Mouse (Mus musculus) embryonic facial prominence, embryonic 13.5 days (tissue): Measurements from ENCODE around the gene Sorbs2. TPM values are rescaled to one million over a fixed set of nuclear protein-coding genes. Genes with fewer than 3 reads are reported as not detected.
A peak's percentile ranks its signal among the peaks of the same experiment; 100 is the strongest.
"Not testable (repeated sequence)": the region's sequence is repeated elsewhere in the genome, so short reads cannot be mapped to it uniquely, and the experiment has no call there.

Experiments
- ATAC-seq: fragments of 200-750 bp; cut with Nextera tagmentation; 2 replicates; pipeline ENCODE4 v1.8.0; 2017; ENCODE audit warnings: low read depth; ENCODE audit not compliant: insufficient number of reproducible peaks, insufficient read depth, low FRiP score, low TSS enrichment
- H3K27ac ChIP-seq: fragments of 300-500 bp; sonication (generic); 2 replicates; pipeline ENCODE4 v1.5.1; 2015; ENCODE audit warnings: moderate library complexity, mild to moderate bottlenecking, inconsistent platforms
- H3K27me3 ChIP-seq: fragments of 300-500 bp; sonication (generic); 2 replicates; pipeline ENCODE4 v1.6.1; 2015; ENCODE audit warnings: mild to moderate bottlenecking, inconsistent platforms
- H3K36me3 ChIP-seq: fragments of 300-500 bp; sonication (generic); 2 replicates; pipeline ENCODE4 v1.6.1; 2015; ENCODE audit warnings: mild to moderate bottlenecking, inconsistent platforms
- H3K4me1 ChIP-seq: fragments of 300-500 bp; sonication (generic); 2 replicates; pipeline ENCODE4 v1.6.1; 2015; ENCODE audit warnings: inconsistent platforms
- H3K4me2 ChIP-seq: fragments of 300-500 bp; sonication (generic); 2 replicates; pipeline ENCODE4 v1.6.1; 2015; ENCODE audit warnings: moderate library complexity, mild to moderate bottlenecking, inconsistent platforms
- H3K4me3 ChIP-seq: fragments of 300-500 bp; sonication (generic); 2 replicates; pipeline ENCODE4 v1.5.1; 2015; ENCODE audit warnings: mild to moderate bottlenecking, inconsistent platforms
- H3K9ac ChIP-seq: fragments of 300-500 bp; sonication (generic); 2 replicates; pipeline ENCODE4 v1.6.1; 2015; ENCODE audit warnings: mild to moderate bottlenecking, inconsistent platforms
- H3K9me3 ChIP-seq: fragments of 300-500 bp; sonication (generic); 2 replicates; pipeline ENCODE4 v1.6.1; 2016; ENCODE audit warnings: inconsistent platforms
- WGBS: fragments of 180-500 bp; shearing (Covaris S2); methylation state at CpG from one replicate; pipeline ENCODE4 v1.1.7; 2015; ENCODE audit warnings: mixed read lengths; 5-methylcytosine and 5-hydroxymethylcytosine counted together
- polyA plus RNA-seq: library from polyadenylated mRNA; unstranded; fragments of >200 nt; fragmentation: Nextera tagmentation; extraction: Ambion mirVana; gene quantifications from 2 replicates; pipeline ENCODE4 v1.2.1, GENCODE M21; 2015

The Sorbs2 gene
- polyA plus RNA-seq, 1 experiment from 2014 or later, result 24.5 TPM

GRCm38 (mm10) chr8:45858391-45858790 lies 350.8 kb downstream of the Sorbs2 start:
- WGBS, result 18% methylated on average over 9 of the region's 9 CpGs

GRCm38 (mm10) chr8:45871587-45871986 lies 364.0 kb downstream of the Sorbs2 start:
- H3K36me3 ChIP-seq, H3K27ac ChIP-seq, H3K9ac ChIP-seq, H3K4me2 ChIP-seq, H3K9me3 ChIP-seq, ATAC-seq, H3K4me3 ChIP-seq, H3K27me3 ChIP-seq: not testable (repeated sequence)
- peaks cover 14% of the 10 kb centered on the region for H3K4me1 ChIP-seq
- 78% methylated on average over 11 of the region's 11 CpGs for WGBS

More at GRCm38 (mm10) chr8:45858391-45858790, 350.8 kb downstream of the Sorbs2 start:
- peak overlapping the region; percentile 38 for H3K4me2 ChIP-seq
- no peak overlapping the region for H3K27ac ChIP-seq
- H3K4me1 ChIP-seq, result peaks cover 13% of the 10 kb centered on the region
- no peaks in the 10 kb centered on the region for H3K9me3 ChIP-seq
- H3K9ac ChIP-seq, result peak overlapping the region; percentile 27; the same call in 1 of the 2 replicates
- no peak overlapping the region for H3K4me3 ChIP-seq
- no peaks in the 10 kb centered on the region for H3K36me3 ChIP-seq
- no peak for ATAC-seq
- H3K27me3 ChIP-seq, result no peaks in the 10 kb centered on the region

GRCm38 (mm10) chr8:45872077-45872476 lies 364.5 kb downstream of the Sorbs2 start:
- Histone ChIP-seq H3K9ac (no peak overlapping the region), H3K27me3 (no peaks in the 10 kb centered on the region), H3K4me1 (peaks cover 14% of the 10 kb centered on the region), H3K4me3 (no peak overlapping the region), H3K4me2 (no peak overlapping the region), H3K36me3 (no peaks in the 10 kb centered on the region), H3K9me3 (no peaks in the 10 kb centered on the region), H3K27ac (no peak overlapping the region)
- 51% methylated on average over 7 of the region's 7 CpGs for WGBS
- no peak for ATAC-seq

- peak overlapping the region; percentile 75 for H3K27ac ChIP-seq
- no peak overlapping the region for H3K4me3 ChIP-seq
- H3K4me2 ChIP-seq, result peak overlapping the region; percentile 14; the same call in 1 of the 2 replicates
- peak; percentile 59; the same call in 1 of the 2 replicates for ATAC-seq
- H3K36me3 ChIP-seq, result no peaks in the 10 kb centered on the region
- peaks cover 14% of the 10 kb centered on the region for H3K4me1 ChIP-seq
- 30% methylated on average over 10 of the region's 10 CpGs for WGBS
- H3K9me3 ChIP-seq, result no peaks in the 10 kb centered on the region
- H3K9ac ChIP-seq, result peak overlapping the region; percentile 36; the same call in 1 of the 2 replicates
- no peaks in the 10 kb centered on the region for H3K27me3 ChIP-seq
Measured at GRCm38 (mm10) chr8:45874945-45875626, 367.5 kb downstream of the Sorbs2 start.

- Histone ChIP-seq H3K9ac (no peak overlapping the region), H3K4me2 (no peak overlapping the region)
Measured at GRCm38 (mm10) chr8:45876397-45876796, 368.8 kb downstream of the Sorbs2 start.

More at GRCm38 (mm10) chr8:45876397-45876796, 368.8 kb downstream of the Sorbs2 start:
- Histone ChIP-seq H3K27ac (peak overlapping the region; percentile 55; the same call in 1 of the 2 replicates), H3K27me3 (no peaks in the 10 kb centered on the region), H3K4me3 (no peak overlapping the region), H3K9me3 (no peaks in the 10 kb centered on the region), H3K36me3 (no peaks in the 10 kb centered on the region), H3K4me1 (peaks cover 14% of the 10 kb centered on the region)
- WGBS, result 79% methylated on average over 5 of the region's 5 CpGs
- no peak for ATAC-seq

Other genes with a start within 250 kb of the Sorbs2 start
- gene F11, start 245.8 kb upstream of the Sorbs2 start, polyA plus RNA-seq, result 0.55 TPM in 1 of 2 replicates, not detected in the other
- gene Klkb1, start 212.9 kb upstream of the Sorbs2 start, polyA plus RNA-seq, result 0.04 and 0.23 TPM in 2 replicates
- 0.10 TPM in 1 of 2 replicates, not detected in the other for gene Gm45753, start 199.3 kb upstream of the Sorbs2 start, polyA plus RNA-seq
- 1.7 and 2.2 TPM in 2 replicates for gene Cyp4v3, start 174.6 kb upstream of the Sorbs2 start, polyA plus RNA-seq
- 7.5 and 8.3 TPM in 2 replicates for gene Fam149a, start 125.5 kb upstream of the Sorbs2 start, polyA plus RNA-seq
- 1.4 and 1.6 TPM in 2 replicates for gene Tlr3, start 96.7 kb upstream of the Sorbs2 start, polyA plus RNA-seq